ENCODE assay signal across 17 mouse cellular contexts in the genomic region with DNA sequence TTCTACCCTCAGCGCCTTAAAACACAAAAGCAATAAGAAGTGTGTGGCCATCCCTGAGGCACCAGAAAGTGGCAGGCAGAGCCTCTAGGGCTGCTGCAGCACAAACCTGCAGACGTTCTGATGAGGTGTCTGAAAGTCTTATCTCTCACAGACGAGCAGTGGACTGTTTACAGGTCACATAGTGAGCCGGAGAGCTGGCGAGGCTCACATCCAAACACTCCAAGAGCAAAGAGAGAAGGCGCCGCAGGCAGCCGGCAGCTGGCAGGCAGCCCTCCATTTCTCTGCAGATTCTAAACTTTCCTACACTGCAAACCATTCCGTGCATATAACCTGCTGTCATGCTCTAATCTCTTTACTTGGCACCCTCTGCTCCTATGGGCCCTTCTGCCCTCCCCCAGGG. TPM values are rescaled to one million over a fixed set of nuclear protein-coding genes. Genes with fewer than 3 reads are reported as not detected.
DNase-seq lines count a peak whose midpoint lies in the region; ATAC-seq and TF ChIP-seq lines count a peak whose summit lies in the region.
"Had no signal": no experiment of that assay in that cellular context is flagged by ENCODE, and none has a peak within 500 bp of the region (broad histone marks: within the 10 kb centered on the region; RNA-seq: fewer than 3 reads in every experiment).

No protein-coding gene starts in this region.

- H3K4me3 ChIP-seq in intestine, embryonic 15.5 days (replicated peaks), result no peak overlapping the region
- H3K4me3 ChIP-seq in intestine, postnatal 0 days (ENCODE audit: low read depth, low read length), result no peak overlapping the region
- H3K4me3 ChIP-seq in heart, embryonic 11.5 days (ENCODE audit: low read depth, low read length), result no peak overlapping the region
- H3K4me3 ChIP-seq: forebrain, embryonic 15.5 days; heart, adult 2 months; midbrain, embryonic 15.5 days had no signal

- TF ChIP-seq CTCF in intestine, postnatal 0 days (IDR thresholded peaks at IDR 0.05; ENCODE audit: low read depth), result no peak

- WGBS in intestine, embryonic 15.5 days, result 35% methylated on average over 9 of the region's 9 CpGs
- 27% methylated on average over 9 of the region's 9 CpGs for WGBS in intestine, postnatal 0 days
- 41% methylated on average over 9 of the region's 9 CpGs for WGBS in heart, embryonic 11.5 days (ENCODE audit: insufficient replicate concordance)

- H3K9me3 ChIP-seq in intestine, embryonic 15.5 days, result no peaks in the 10 kb centered on the region
- no peaks in the 10 kb centered on the region for H3K9me3 ChIP-seq in intestine, postnatal 0 days (ENCODE audit: control insufficient read depth)
- no peaks in the 10 kb centered on the region for H3K9me3 ChIP-seq in heart, embryonic 11.5 days (replicated peaks; ENCODE audit: control insufficient read depth, low read length)
- H3K9me3 ChIP-seq: forebrain, embryonic 15.5 days; midbrain, embryonic 15.5 days had no signal

- ATAC-seq in intestine, embryonic 15.5 days, result no peak
- ATAC-seq in intestine, postnatal 0 days, result no peak
- no peak for ATAC-seq in heart, embryonic 11.5 days (replicated peaks; ENCODE audit: insufficient number of reproducible peaks, low FRiP score, low TSS enrichment)
- peak; percentile 45 for ATAC-seq in megakaryocyte progenitor cell, adult 5-6 weeks (replicated peaks; ENCODE audit: poor library complexity)
- ATAC-seq: forebrain, embryonic 15.5 days; midbrain, embryonic 15.5 days; Patski had no signal

- intact Hi-C loops in heart, postnatal 14 days (cut with DNase I), result no loop called here
- intact Hi-C loops in left cerebral cortex, postnatal 4 days (cut with DNase I), result no loop called here

- no peak overlapping the region for H3K9ac ChIP-seq in intestine, embryonic 15.5 days
- no peak overlapping the region for H3K9ac ChIP-seq in intestine, postnatal 0 days (ENCODE audit: low read depth, low read length)
- peak overlapping the region; percentile 50; the same call in 1 of the 2 replicates for H3K9ac ChIP-seq in heart, embryonic 11.5 days (ENCODE audit: low read depth, low read length)
- H3K9ac ChIP-seq: forebrain, embryonic 15.5 days; liver, embryonic 14.5 days; midbrain, embryonic 15.5 days had no signal

- H3K4me1 ChIP-seq in intestine, embryonic 15.5 days (replicated peaks), result peaks cover 11% of the 10 kb centered on the region
- H3K4me1 ChIP-seq in intestine, postnatal 0 days (replicated peaks; ENCODE audit: control insufficient read depth, insufficient read depth, low read length), result no peaks in the 10 kb centered on the region
- H3K4me1 ChIP-seq in heart, embryonic 11.5 days (ENCODE audit: control insufficient read depth, insufficient read depth, low read length), result peaks cover 13% of the 10 kb centered on the region
- H3K4me1 ChIP-seq: forebrain, embryonic 15.5 days; midbrain, embryonic 15.5 days had no signal

- peaks cover 24% of the 10 kb centered on the region for H3K36me3 ChIP-seq in intestine, embryonic 15.5 days
- peaks cover 27% of the 10 kb centered on the region for H3K36me3 ChIP-seq in intestine, postnatal 0 days (ENCODE audit: control insufficient read depth, insufficient read depth)
- H3K36me3 ChIP-seq in heart, embryonic 11.5 days (ENCODE audit: control insufficient read depth, insufficient read depth, low read length), result peaks cover 18% of the 10 kb centered on the region

- DNase-seq in heart, postnatal 14 days, result peak; percentile 43 to 48
- no peak for DNase-seq in right cerebral cortex, postnatal 36 days (ENCODE audit: low spot score in 2 of 2)
- DNase-seq in left cerebral cortex, postnatal 4 days, result no peak
- DNase-seq: adrenal gland, adult 8-10 months; kidney, postnatal 14 days; thymus, adult 18-20 months had no signal

- no peaks in the 10 kb centered on the region for H3K27me3 ChIP-seq in intestine, embryonic 15.5 days (replicated peaks)
- H3K27me3 ChIP-seq in intestine, postnatal 0 days (replicated peaks; ENCODE audit: control insufficient read depth, insufficient read depth, low read length), result no peaks in the 10 kb centered on the region
- H3K27me3 ChIP-seq in heart, embryonic 11.5 days (ENCODE audit: control insufficient read depth, insufficient read depth, low read length), result no peaks in the 10 kb centered on the region
- H3K27me3 ChIP-seq: forebrain, embryonic 15.5 days; midbrain, embryonic 15.5 days; Patski had no signal

- no peak overlapping the region for H3K4me2 ChIP-seq in intestine, embryonic 15.5 days (replicated peaks)
- no peak overlapping the region for H3K4me2 ChIP-seq in intestine, postnatal 0 days (replicated peaks; ENCODE audit: low read depth)
- H3K4me2 ChIP-seq in heart, embryonic 11.5 days, result peak overlapping the region; percentile 15; the same call in 1 of the 2 replicates
- H3K4me2 ChIP-seq: forebrain, embryonic 15.5 days; midbrain, embryonic 15.5 days had no signal

- peak overlapping the region; percentile 5; the same call in 1 of the 2 replicates for H3K27ac ChIP-seq in intestine, embryonic 15.5 days
- no peak overlapping the region for H3K27ac ChIP-seq in intestine, postnatal 0 days (ENCODE audit: low read depth, low read length)
- H3K27ac ChIP-seq in heart, embryonic 11.5 days (ENCODE audit: low read depth, low read length), result no peak overlapping the region
- H3K27ac ChIP-seq: forebrain, embryonic 15.5 days; heart, adult 2 months; liver, embryonic 14.5 days; midbrain, embryonic 15.5 days had no signal

RNA-seq across cellular contexts. Expression of gene Mllt1, which starts 27.3 kb away (rescaled TPM):
- 39.9 and 40.2 TPM in 2 replicates for polyA plus RNA-seq in intestine, embryonic 15.5 days (2015; fragmentation: Nextera tagmentation; extraction: Ambion mirVana)
- polyA plus RNA-seq in intestine, postnatal 0 days (2015; fragmentation: Nextera tagmentation; extraction: Ambion mirVana), result 10.5 and 11.9 TPM in 2 replicates
- 14.2 and 20.1 TPM in 2 replicates for polyA plus RNA-seq in heart, embryonic 11.5 days (2014; fragmentation: Nextera tagmentation; extraction: Ambion mirVana)
- 10 to 100 TPM; 22.0 to 22.7 TPM for total RNA-seq in heart, postnatal 14 days (2021)
- 15.5 and 18.2 TPM in 2 replicates for total RNA-seq in megakaryocyte progenitor cell, adult 5-6 weeks (2015)
- 18.2 and 20.7 TPM in 2 replicates for total RNA-seq in megakaryocyte progenitor cell, adult 5-6 weeks (2017)
- total RNA-seq in left cerebral cortex, postnatal 4 days (2021), result 100 to 1,000 TPM; 104 to 114 TPM

RNA-seq across cellular contexts. Expression of gene 1700061G19Rik, which starts 32.6 kb away (rescaled TPM):
- polyA plus RNA-seq in intestine, embryonic 15.5 days (2015; fragmentation: Nextera tagmentation; extraction: Ambion mirVana), result 0.15 and 0.19 TPM in 2 replicates
- polyA plus RNA-seq in intestine, postnatal 0 days (2015; fragmentation: Nextera tagmentation; extraction: Ambion mirVana), result 0.23 and 0.30 TPM in 2 replicates
- 0.26 and 0.44 TPM in 2 replicates for polyA plus RNA-seq in heart, embryonic 11.5 days (2014; fragmentation: Nextera tagmentation; extraction: Ambion mirVana)
- total RNA-seq in heart, postnatal 14 days (2021), result not detected
- 0.07 TPM in 1 of 2 replicates, not detected in the other for total RNA-seq in megakaryocyte progenitor cell, adult 5-6 weeks (2015)
- not detected in 2 replicates for total RNA-seq in megakaryocyte progenitor cell, adult 5-6 weeks (2017)
- under 1 TPM; 0.16 to 0.56 TPM for total RNA-seq in left cerebral cortex, postnatal 4 days (2021)
- total RNA-seq: heart, adult 2 months had no signal
- polyA plus RNA-seq: Patski had no signal

RNA-seq across cellular contexts. Expression of gene Acsbg2, which starts 33.6 kb away (rescaled TPM):
- not detected in 2 replicates for polyA plus RNA-seq in intestine, embryonic 15.5 days (2015; fragmentation: Nextera tagmentation; extraction: Ambion mirVana)
- not detected in 2 replicates for polyA plus RNA-seq in intestine, postnatal 0 days (2015; fragmentation: Nextera tagmentation; extraction: Ambion mirVana)
- not detected in 2 replicates for polyA plus RNA-seq in heart, embryonic 11.5 days (2014; fragmentation: Nextera tagmentation; extraction: Ambion mirVana)
- total RNA-seq in heart, postnatal 14 days (2021), result not detected
- not detected in 2 replicates for total RNA-seq in megakaryocyte progenitor cell, adult 5-6 weeks (2015)
- not detected in 2 replicates for total RNA-seq in megakaryocyte progenitor cell, adult 5-6 weeks (2017)
- not detected for total RNA-seq in left cerebral cortex, postnatal 4 days (2021)
- total RNA-seq: heart, adult 2 months; left cerebral cortex, adult 8-10 months had no signal
- polyA plus RNA-seq: forebrain, embryonic 15.5 days; liver, embryonic 14.5 days; midbrain, embryonic 15.5 days; neural tube, embryonic 14.5 days; Patski had no signal

Comparison
In these comparisons a context has a peak if more than half of its experiments do, and no peak if none do; other contexts are left out.
1. DNase-seq: peak in heart, postnatal 14 days (2 of 2); none in right cerebral cortex, postnatal 36 days (0 of 2) and left cerebral cortex, postnatal 4 days (single experiment).
2. RNA of gene Mllt1, which starts 27.3 kb away (total RNA-seq): 104 to 114 TPM in left cerebral cortex, postnatal 4 days; 22.0 to 22.7 TPM in heart, postnatal 14 days and 15.5 to 20.7 TPM in megakaryocyte progenitor cell, adult 5-6 weeks; every median in the first group is over 4 times any median in the second.